Mouse (Mus musculus): ENCODE measurements around the gene Adamts10. TPM values are rescaled to one million over a fixed set of nuclear protein-coding genes. Genes with fewer than 3 reads are reported as not detected.
A peak's percentile ranks its signal among the peaks of the same experiment; 100 is the strongest.

The Adamts10 gene
- polyA plus RNA-seq, 1 experiment from 2014 or later = 36.1 TPM

DNA sequence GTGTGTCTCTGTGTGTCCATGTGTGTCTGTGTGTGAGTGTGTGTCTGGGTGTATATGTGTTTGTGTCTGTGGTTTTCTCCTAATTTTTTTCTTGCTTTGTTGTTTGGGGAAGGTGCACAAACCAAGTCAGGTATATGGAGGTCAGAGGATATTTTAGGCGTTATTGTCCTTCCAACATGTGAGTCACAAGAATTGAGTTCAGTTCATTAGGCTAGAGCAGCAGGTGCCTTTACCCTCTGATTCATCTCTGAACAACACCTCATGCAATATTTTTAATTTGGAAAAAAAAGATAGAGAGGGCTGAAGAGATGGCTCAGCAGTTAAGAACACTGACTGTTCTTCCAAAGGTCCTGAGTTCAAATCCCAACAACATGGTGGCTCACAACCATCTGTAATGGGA lies 15.6 kb upstream of the Adamts10 start:
- Histone ChIP-seq H3K27ac (replicated peaks; ENCODE audit: low read depth, low read length) (no peak overlapping the region), H3K4me3 (ENCODE audit: low read depth, low read length) (no peak overlapping the region), H3K9me3 (replicated peaks; ENCODE audit: control insufficient read depth, low read length) (no peaks in the 10 kb centered on the region), H3K27me3 (ENCODE audit: control insufficient read depth, insufficient read depth, low read length) (no peaks in the 10 kb centered on the region), H3K4me1 (ENCODE audit: control insufficient read depth, insufficient read depth, low read length) (no peaks in the 10 kb centered on the region), H3K4me2 (ENCODE audit: low read depth, low read length) (no peak overlapping the region), H3K36me3 (replicated peaks; ENCODE audit: control insufficient read depth, insufficient read depth, low read depth, low read length) (no peaks in the 10 kb centered on the region), H3K9ac (replicated peaks; ENCODE audit: low read length) (no peak overlapping the region)
- WGBS = 82% methylated on average over 1 of the region's 1 CpGs
- DNase-seq (ENCODE audit: low spot score) (no peak), ATAC-seq (replicated peaks; ENCODE audit: insufficient number of reproducible peaks, low FRiP score, low TSS enrichment, low read depth) (no peak)

DNA sequence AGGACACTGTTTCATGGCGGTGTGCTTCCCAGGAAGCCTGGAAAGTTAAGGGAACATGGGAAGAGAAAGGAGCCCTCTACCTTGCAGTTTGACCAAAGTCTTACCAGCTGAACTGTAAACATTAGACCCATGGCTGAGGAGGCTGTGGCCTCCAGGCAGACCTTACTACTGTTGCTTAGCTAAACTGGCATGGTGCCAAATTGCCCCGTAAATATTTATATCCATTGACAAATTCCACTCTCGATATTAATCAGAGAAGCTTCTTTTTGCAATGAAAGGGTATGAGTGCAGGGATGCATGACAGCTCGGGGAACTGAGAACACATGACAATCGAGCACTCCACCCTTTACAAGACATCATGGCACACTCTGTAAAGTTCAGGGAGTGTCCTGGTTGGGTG lies 13.8 kb upstream of the Adamts10 start:
- H3K9me3 ChIP-seq (replicated peaks; ENCODE audit: control insufficient read depth, low read length) = no peaks in the 10 kb centered on the region
- no peak overlapping the region for H3K4me3 ChIP-seq (ENCODE audit: low read depth, low read length)
- no peaks in the 10 kb centered on the region for H3K36me3 ChIP-seq (replicated peaks; ENCODE audit: control insufficient read depth, insufficient read depth, low read depth, low read length)
- H3K27me3 ChIP-seq (ENCODE audit: control insufficient read depth, insufficient read depth, low read length) = no peaks in the 10 kb centered on the region
- H3K9ac ChIP-seq (replicated peaks; ENCODE audit: low read length) = no peak overlapping the region
- no peak overlapping the region for H3K4me2 ChIP-seq (ENCODE audit: low read depth, low read length)
- H3K27ac ChIP-seq (replicated peaks; ENCODE audit: low read depth, low read length) = no peak overlapping the region
- WGBS = 83% methylated on average over 5 of the region's 5 CpGs
- no peaks in the 10 kb centered on the region for H3K4me1 ChIP-seq (ENCODE audit: control insufficient read depth, insufficient read depth, low read length)
- DNase-seq (ENCODE audit: low spot score) (no peak), ATAC-seq (replicated peaks; ENCODE audit: insufficient number of reproducible peaks, low FRiP score, low TSS enrichment, low read depth) (no peak)

DNA sequence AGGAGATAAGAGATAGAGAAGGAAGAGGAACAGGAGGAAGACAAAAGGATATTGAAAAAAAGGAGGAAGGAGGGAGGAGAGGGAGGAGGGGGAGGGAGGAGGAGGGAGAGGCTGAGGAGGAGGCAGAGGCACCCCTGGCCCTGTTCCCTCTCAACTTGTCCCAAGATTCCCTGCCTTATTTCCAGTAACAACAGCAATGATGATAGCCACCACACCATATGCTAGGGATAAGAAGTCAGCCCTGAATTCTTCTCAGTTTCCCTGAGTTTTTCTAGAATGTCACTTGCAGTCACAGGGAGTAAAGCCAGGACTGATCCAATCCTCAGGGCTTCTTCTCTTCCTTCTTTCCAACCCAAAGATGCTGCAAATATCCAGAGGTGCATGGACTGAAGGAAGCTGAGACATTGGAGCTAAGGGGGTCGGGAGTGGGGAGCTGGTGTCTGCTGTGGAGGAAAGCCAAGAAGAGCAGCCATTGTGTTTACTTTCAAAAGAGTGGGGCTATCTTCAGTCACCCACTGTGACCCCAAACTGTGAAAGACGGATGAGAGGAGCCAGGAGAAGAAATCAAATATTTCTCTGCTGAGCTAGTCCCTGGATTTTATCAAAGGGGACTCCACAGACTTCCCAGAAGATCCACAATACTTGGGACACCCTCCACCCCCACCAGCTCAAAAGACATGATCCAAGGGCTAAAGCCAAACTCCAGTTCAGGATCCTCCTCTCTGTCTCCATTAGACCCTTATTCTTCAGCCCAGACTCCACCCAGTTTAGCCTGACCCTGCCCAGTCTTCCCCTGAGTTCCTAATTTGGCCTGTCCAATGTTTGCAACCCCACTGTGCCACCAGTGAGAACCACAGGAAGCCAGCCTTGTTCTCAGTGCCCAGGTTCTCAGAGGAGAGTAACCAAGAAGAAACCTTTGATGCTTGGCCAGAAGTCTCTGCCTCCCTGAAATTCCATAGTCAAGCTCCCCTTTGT lies 11.3 kb upstream of the Adamts10 start:
- no peak for ATAC-seq (replicated peaks; ENCODE audit: insufficient number of reproducible peaks, low FRiP score, low TSS enrichment, low read depth)
- H3K9me3 ChIP-seq (replicated peaks; ENCODE audit: control insufficient read depth, low read length) = no peaks in the 10 kb centered on the region
- no peak overlapping the region for H3K27ac ChIP-seq (replicated peaks; ENCODE audit: low read depth, low read length)
- whole genome bisulfite sequencing = 32% methylated on average over 2 of the region's 2 CpGs
- H3K4me3 ChIP-seq (ENCODE audit: low read depth, low read length) = no peak overlapping the region
- no peaks in the 10 kb centered on the region for H3K36me3 ChIP-seq (replicated peaks; ENCODE audit: control insufficient read depth, insufficient read depth, low read depth, low read length)
- no peaks in the 10 kb centered on the region for H3K27me3 ChIP-seq (ENCODE audit: control insufficient read depth, insufficient read depth, low read length)
- no peak for DNase-seq (ENCODE audit: low spot score)
- H3K4me1 ChIP-seq (ENCODE audit: control insufficient read depth, insufficient read depth, low read length) = no peaks in the 10 kb centered on the region
- H3K9ac ChIP-seq (replicated peaks; ENCODE audit: low read length) = no peak overlapping the region
- no peak overlapping the region for H3K4me2 ChIP-seq (ENCODE audit: low read depth, low read length)

DNA sequence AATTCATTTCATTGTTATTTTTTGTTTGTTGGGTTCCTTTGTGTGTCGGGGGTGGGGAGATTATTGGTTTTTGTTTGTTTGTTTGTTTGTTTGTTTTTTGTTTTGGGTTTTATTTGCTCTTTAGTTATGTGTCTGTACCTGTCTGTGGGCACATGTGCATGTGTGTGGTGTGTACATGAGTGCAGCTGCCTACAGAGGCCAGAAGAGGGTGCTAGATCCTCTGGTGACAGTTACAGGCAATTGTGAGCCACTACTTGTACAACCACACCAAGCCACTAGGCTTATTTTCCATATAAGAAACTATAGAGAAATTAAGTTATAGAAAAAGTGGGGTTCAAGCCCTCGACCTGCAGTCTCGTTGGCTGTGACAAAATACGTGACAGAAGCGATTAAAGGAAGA lies 10.1 kb upstream of the Adamts10 start:
- H3K4me1 ChIP-seq (ENCODE audit: control insufficient read depth, insufficient read depth, low read length) = no peaks in the 10 kb centered on the region
- no peaks in the 10 kb centered on the region for H3K36me3 ChIP-seq (replicated peaks; ENCODE audit: control insufficient read depth, insufficient read depth, low read depth, low read length)
- ATAC-seq (replicated peaks; ENCODE audit: insufficient number of reproducible peaks, low FRiP score, low TSS enrichment, low read depth) (no peak), DNase-seq (ENCODE audit: low spot score) (no peak)
- no peak overlapping the region for H3K9ac ChIP-seq (replicated peaks; ENCODE audit: low read length)
- H3K9me3 ChIP-seq (replicated peaks; ENCODE audit: control insufficient read depth, low read length) = no peaks in the 10 kb centered on the region
- no peak overlapping the region for H3K27ac ChIP-seq (replicated peaks; ENCODE audit: low read depth, low read length)
- H3K4me3 ChIP-seq (ENCODE audit: low read depth, low read length) = no peak overlapping the region
- 89% methylated on average over 5 of the region's 5 CpGs for WGBS
- no peaks in the 10 kb centered on the region for H3K27me3 ChIP-seq (ENCODE audit: control insufficient read depth, insufficient read depth, low read length)
- no peak overlapping the region for H3K4me2 ChIP-seq (ENCODE audit: low read depth, low read length)

DNA sequence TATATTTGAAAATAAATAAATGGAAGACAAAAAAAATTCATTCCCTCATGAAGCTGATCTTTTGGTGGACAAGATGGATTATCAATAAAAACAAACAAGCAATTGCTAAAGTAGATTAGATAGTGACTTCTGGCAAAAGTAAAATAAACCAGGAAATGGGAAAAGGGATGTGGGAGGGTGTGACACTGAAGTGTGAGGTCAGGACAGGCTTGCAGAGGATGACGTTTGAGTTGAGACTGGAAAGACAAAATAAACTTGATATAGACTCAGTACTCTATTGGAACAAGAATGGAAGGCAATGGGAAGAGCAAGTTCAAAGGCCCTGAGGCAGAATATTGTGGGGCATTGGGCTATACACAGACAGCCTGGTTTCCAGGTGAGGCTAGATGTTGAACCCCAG lies 3.6 kb upstream of the Adamts10 start:
- Histone ChIP-seq H3K9me3 (replicated peaks; ENCODE audit: control insufficient read depth, low read length) (no peaks in the 10 kb centered on the region), H3K9ac (replicated peaks; ENCODE audit: low read length) (no peak overlapping the region), H3K4me3 (ENCODE audit: low read depth, low read length) (no peak overlapping the region), H3K4me2 (ENCODE audit: low read depth, low read length) (no peak overlapping the region), H3K27me3 (ENCODE audit: control insufficient read depth, insufficient read depth, low read length) (no peaks in the 10 kb centered on the region), H3K4me1 (ENCODE audit: control insufficient read depth, insufficient read depth, low read length) (no peaks in the 10 kb centered on the region), H3K36me3 (replicated peaks; ENCODE audit: control insufficient read depth, insufficient read depth, low read depth, low read length) (no peaks in the 10 kb centered on the region), H3K27ac (replicated peaks; ENCODE audit: low read depth, low read length) (no peak overlapping the region)
- 50% methylated on average over 1 of the region's 1 CpGs for WGBS
- ATAC-seq (replicated peaks; ENCODE audit: insufficient number of reproducible peaks, low FRiP score, low TSS enrichment, low read depth) = no peak
- DNase-seq (ENCODE audit: low spot score) = no peak

DNA sequence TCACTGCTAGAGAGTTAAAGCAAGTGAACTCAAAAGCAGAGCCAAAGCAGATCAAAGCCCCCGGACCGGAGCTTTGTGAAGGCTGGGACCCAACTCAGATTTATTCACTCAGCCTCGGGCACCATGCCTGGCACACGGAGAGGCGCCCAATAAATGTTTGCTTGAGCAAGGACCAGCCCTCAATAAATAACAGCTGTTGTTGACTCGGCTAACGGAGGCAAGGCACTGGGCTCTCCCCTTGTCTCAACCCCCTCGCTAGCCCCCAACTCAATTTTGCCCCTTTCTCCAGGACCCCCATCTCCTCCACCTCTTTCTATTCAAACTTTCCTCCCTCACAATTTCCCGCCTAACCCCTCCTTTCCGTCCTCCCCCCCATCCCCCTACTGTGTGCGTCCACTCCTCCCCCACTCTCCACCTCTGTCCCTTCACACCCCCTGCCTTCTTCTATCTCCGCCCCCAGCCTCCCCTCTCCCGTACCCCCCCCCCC lies 530 bp upstream of the Adamts10 start:
- no peak for DNase-seq (ENCODE audit: low spot score)
- H3K4me2 ChIP-seq (ENCODE audit: low read depth, low read length) = peak overlapping the region; percentile 75
- H3K4me1 ChIP-seq (ENCODE audit: control insufficient read depth, insufficient read depth, low read length) = no peaks in the 10 kb centered on the region
- H3K9me3 ChIP-seq (replicated peaks; ENCODE audit: control insufficient read depth, low read length) = no peaks in the 10 kb centered on the region
- 5% methylated on average over 12 of the region's 13 CpGs for WGBS
- peak; percentile 37 for ATAC-seq (replicated peaks; ENCODE audit: insufficient number of reproducible peaks, low FRiP score, low TSS enrichment, low read depth)
- no peaks in the 10 kb centered on the region for H3K36me3 ChIP-seq (replicated peaks; ENCODE audit: control insufficient read depth, insufficient read depth, low read depth, low read length)
- H3K4me3 ChIP-seq (ENCODE audit: low read depth, low read length) = peak overlapping the region; percentile 65
- H3K27ac ChIP-seq (replicated peaks; ENCODE audit: low read depth, low read length) = peak overlapping the region; percentile 53
- H3K9ac ChIP-seq (replicated peaks; ENCODE audit: low read length) = peak overlapping the region; percentile 80
- no peaks in the 10 kb centered on the region for H3K27me3 ChIP-seq (ENCODE audit: control insufficient read depth, insufficient read depth, low read length)

DNA sequence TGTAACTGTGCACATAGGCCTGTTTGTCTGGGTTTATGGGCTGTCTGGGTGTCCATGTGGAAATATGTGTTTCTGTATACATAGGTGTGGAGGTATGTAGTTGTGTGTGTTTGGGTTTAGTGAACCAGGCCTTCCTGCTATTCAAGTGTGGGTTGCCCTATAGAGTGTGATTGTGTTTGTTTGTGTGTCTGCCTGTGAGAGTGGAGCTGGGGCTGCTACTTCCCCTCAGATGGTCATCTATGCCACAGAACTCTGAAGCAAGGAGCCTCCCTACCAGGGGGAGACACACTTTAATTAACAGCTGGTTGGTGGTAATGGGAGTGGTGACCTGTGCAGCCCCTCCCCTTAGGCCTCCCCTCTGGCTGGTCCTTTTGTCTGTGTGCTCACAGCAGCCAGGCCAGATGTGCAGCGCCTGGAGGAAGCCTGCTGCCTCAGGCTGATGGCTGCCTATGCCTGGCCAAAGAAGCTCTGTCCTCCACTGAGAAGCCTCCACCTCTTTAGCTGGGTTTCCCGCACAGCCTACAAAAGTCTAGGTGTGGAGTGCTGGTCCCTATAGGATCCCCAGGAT lies 886 bp downstream of the Adamts10 start:
- peak overlapping the region; percentile 75 for H3K4me2 ChIP-seq (ENCODE audit: low read depth, low read length)
- 0% methylated on average over 2 of the region's 2 CpGs for WGBS
- no peaks in the 10 kb centered on the region for H3K4me1 ChIP-seq (ENCODE audit: control insufficient read depth, insufficient read depth, low read length)
- no peaks in the 10 kb centered on the region for H3K9me3 ChIP-seq (replicated peaks; ENCODE audit: control insufficient read depth, low read length)
- ATAC-seq (replicated peaks; ENCODE audit: insufficient number of reproducible peaks, low FRiP score, low TSS enrichment, low read depth) = no peak; the same call in 1 of the 2 replicates
- H3K9ac ChIP-seq (replicated peaks; ENCODE audit: low read length) = peak overlapping the region; percentile 80
- peaks cover 2% of the 10 kb centered on the region for H3K36me3 ChIP-seq (replicated peaks; ENCODE audit: control insufficient read depth, insufficient read depth, low read depth, low read length)
- H3K27ac ChIP-seq (replicated peaks; ENCODE audit: low read depth, low read length) = peak overlapping the region; percentile 78
- peak overlapping the region; percentile 65 for H3K4me3 ChIP-seq (ENCODE audit: low read depth, low read length)
- no peaks in the 10 kb centered on the region for H3K27me3 ChIP-seq (ENCODE audit: control insufficient read depth, insufficient read depth, low read length)
- peak; percentile 60 for DNase-seq (ENCODE audit: low spot score)

DNA sequence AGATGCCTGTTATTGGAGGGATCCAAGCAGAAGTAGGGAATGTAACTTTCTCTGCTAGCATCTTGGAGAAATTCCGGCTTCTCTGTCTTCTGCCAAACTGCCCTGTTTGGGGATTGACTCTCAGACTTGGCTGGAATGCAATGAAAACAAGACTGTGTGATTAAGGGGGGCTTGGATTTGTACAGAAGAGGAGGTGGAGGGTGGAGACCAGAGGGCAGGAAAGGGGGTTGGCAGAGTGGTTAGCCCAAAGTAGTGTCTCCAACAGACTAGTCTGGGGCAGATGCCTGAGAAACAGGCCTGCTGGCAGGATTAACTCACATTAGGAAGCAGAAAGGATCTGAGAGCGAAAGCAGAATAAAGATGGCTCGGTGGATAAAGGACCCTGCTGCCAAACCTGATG lies 2.5 kb downstream of the Adamts10 start:
- ATAC-seq (replicated peaks; ENCODE audit: insufficient number of reproducible peaks, low FRiP score, low TSS enrichment, low read depth) = no peak
- Histone ChIP-seq H3K4me3 (ENCODE audit: low read depth, low read length) (no peak overlapping the region), H3K4me1 (ENCODE audit: control insufficient read depth, insufficient read depth, low read length) (no peaks in the 10 kb centered on the region), H3K27me3 (ENCODE audit: control insufficient read depth, insufficient read depth, low read length) (no peaks in the 10 kb centered on the region), H3K9me3 (replicated peaks; ENCODE audit: control insufficient read depth, low read length) (no peaks in the 10 kb centered on the region), H3K27ac (replicated peaks; ENCODE audit: low read depth, low read length) (no peak overlapping the region), H3K9ac (replicated peaks; ENCODE audit: low read length) (no peak overlapping the region), H3K4me2 (ENCODE audit: low read depth, low read length) (no peak overlapping the region), H3K36me3 (replicated peaks; ENCODE audit: control insufficient read depth, insufficient read depth, low read depth, low read length) (peaks cover 2% of the 10 kb centered on the region)
- DNase-seq (ENCODE audit: low spot score) = no peak
- WGBS = 83% methylated on average over 3 of the region's 3 CpGs
